Mouse (Mus musculus): ENCODE results near the gene Sv2b.

GRCm38 (mm10) chr7:75194158-75194918, 114.7 kb downstream of the Sv2b start:
- TF ChIP-seq EP300 (optimal IDR thresholded peaks at IDR 0.05) (no peak), CTCF (IDR thresholded peaks at IDR 0.05; ENCODE audit: low read depth) (no peak)

Data from stomach, postnatal 0 days (tissue).